Mouse (Mus musculus): ENCODE results near the gene Vwf. TPM values are rescaled to one million over a fixed set of nuclear protein-coding genes. Genes with fewer than 3 reads are reported as not detected.
A peak's percentile ranks its signal among the peaks of the same experiment; 100 is the strongest.

The Vwf gene
- polyA plus RNA-seq, 1 experiment from 2014 or later: 5.1 TPM

DNA sequence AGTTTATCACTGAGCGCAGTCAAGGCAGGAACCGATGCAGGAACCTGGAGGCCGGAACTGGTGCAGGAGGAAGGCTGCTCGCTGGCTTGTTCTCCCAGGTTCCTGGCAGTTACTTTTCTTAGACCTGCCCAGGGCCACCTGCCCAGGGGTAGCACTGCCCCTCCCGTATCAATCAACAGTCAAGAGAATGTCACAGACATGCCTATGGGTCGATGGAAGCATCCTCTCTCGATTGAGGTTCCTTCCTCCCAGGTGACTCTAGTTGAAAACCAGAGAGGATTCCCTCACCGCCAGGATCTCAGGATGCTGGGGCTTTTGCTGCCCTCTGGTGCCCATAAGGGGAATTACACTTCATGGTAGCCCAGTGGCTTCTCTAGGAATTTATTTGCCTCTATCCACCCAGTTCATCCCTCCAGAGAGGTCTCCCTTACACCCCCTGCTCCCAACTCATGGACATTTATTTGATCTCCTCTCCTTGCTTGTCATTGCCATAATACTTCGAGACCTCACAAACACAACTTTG lies 53.5 kb downstream of the Vwf start:
- H3K9ac ChIP-seq (replicated peaks): no peak overlapping the region
- no peak overlapping the region for H3K4me2 ChIP-seq
- no peaks in the 10 kb centered on the region for H3K36me3 ChIP-seq
- H3K27ac ChIP-seq: no peak overlapping the region
- H3K9me3 ChIP-seq: no peaks in the 10 kb centered on the region
- ATAC-seq (ENCODE audit: insufficient number of reproducible peaks, insufficient read depth, low FRiP score, low TSS enrichment, low read depth): no peak
- H3K27me3 ChIP-seq: peaks cover 9% of the 10 kb centered on the region
- H3K4me3 ChIP-seq (replicated peaks): no peak overlapping the region
- WGBS: 43% methylated on average over 9 of the region's 9 CpGs
- peaks cover 14% of the 10 kb centered on the region for H3K4me1 ChIP-seq (replicated peaks)

GRCm38 (mm10) chr6:125600669-125601068 lies 54.1 kb downstream of the Vwf start:
- ATAC-seq (ENCODE audit: insufficient number of reproducible peaks, insufficient read depth, low FRiP score, low TSS enrichment, low read depth): no peak
- Histone ChIP-seq H3K4me3 (replicated peaks) (no peak overlapping the region), H3K27me3 (peaks cover 9% of the 10 kb centered on the region), H3K4me2 (no peak overlapping the region), H3K9me3 (no peaks in the 10 kb centered on the region), H3K27ac (no peak overlapping the region), H3K9ac (replicated peaks) (no peak overlapping the region), H3K36me3 (no peaks in the 10 kb centered on the region), H3K4me1 (replicated peaks) (peaks cover 14% of the 10 kb centered on the region)
- 76% methylated on average over 8 of the region's 8 CpGs for WGBS

DNA sequence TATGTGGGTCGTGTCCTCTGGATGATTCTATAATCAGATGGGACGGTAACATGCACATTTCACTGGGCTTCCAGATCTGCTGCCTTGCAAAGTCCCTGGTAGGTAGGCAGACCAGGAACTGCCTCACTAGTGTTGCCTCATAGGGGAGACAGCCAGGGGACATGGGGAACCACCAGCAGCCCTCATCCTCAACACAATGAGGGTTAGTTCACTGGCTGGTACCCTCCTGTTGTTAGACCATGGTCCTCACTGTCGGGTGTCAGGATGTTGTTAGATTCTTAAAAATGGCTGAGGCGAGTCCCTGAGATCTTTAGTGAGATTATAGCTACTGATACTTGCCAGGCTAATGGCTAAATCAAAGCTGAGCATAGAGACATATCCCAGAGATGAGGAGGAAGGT lies 54.6 kb downstream of the Vwf start:
- Histone ChIP-seq H3K27me3 (peaks cover 9% of the 10 kb centered on the region), H3K4me2 (no peak overlapping the region), H3K9ac (replicated peaks) (no peak overlapping the region), H3K27ac (no peak overlapping the region), H3K4me3 (replicated peaks) (no peak overlapping the region), H3K9me3 (no peaks in the 10 kb centered on the region), H3K36me3 (no peaks in the 10 kb centered on the region), H3K4me1 (replicated peaks) (peaks cover 14% of the 10 kb centered on the region)
- 65% methylated on average over 4 of the region's 4 CpGs for whole genome bisulfite sequencing
- ATAC-seq (ENCODE audit: insufficient number of reproducible peaks, insufficient read depth, low FRiP score, low TSS enrichment, low read depth): no peak

DNA sequence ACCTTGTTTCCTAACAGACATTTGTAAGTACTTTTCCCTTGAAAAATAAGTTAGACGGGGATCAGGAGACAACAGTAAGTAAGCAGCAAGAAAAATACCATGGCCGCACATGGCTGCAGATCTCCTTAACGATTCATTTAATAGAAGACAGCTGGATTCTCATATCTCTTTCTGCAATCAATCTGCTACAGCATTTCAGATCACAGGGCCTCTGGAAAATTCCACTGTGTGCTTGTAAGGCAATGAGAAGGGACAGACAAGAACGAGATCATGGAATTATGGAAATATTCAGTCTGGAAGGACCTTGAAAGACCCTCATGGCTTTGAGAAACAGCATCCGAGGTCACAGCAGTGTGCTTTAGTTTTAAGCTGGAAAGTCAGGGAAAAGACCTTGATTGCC lies 55.2 kb downstream of the Vwf start:
- H3K9ac ChIP-seq (replicated peaks): no peak overlapping the region
- H3K9me3 ChIP-seq: no peaks in the 10 kb centered on the region
- no peaks in the 10 kb centered on the region for H3K36me3 ChIP-seq
- H3K27me3 ChIP-seq: peaks cover 9% of the 10 kb centered on the region
- H3K4me3 ChIP-seq (replicated peaks): no peak overlapping the region
- WGBS: 49% methylated on average over 5 of the region's 5 CpGs
- no peak for ATAC-seq (ENCODE audit: insufficient number of reproducible peaks, insufficient read depth, low FRiP score, low TSS enrichment, low read depth)
- no peak overlapping the region for H3K27ac ChIP-seq
- H3K4me1 ChIP-seq (replicated peaks): peaks cover 14% of the 10 kb centered on the region
- H3K4me2 ChIP-seq: no peak overlapping the region

DNA sequence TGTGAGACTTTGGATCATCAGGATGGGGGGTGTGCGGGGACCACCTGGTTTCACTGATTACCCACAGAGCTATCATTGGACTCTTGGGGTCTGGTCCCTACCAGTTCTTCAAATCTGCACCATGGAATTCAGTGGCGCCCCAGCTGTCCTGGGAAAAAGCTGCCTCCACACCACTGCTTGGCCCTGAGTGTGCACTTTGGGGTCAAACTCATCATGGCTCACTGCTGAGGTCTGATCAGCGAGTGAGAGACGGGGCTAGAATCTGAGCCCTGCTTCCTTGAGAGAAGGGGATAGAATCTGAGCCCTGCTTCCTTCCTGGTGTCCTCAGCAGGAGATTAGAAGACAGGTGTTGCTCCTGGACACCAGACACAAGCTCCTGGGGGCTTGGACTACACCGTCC lies 55.8 kb downstream of the Vwf start:
- H3K27me3 ChIP-seq: peaks cover 14% of the 10 kb centered on the region
- H3K4me2 ChIP-seq: no peak overlapping the region
- no peak overlapping the region for H3K9ac ChIP-seq (replicated peaks)
- H3K4me1 ChIP-seq (replicated peaks): peaks cover 14% of the 10 kb centered on the region
- ATAC-seq (ENCODE audit: insufficient number of reproducible peaks, insufficient read depth, low FRiP score, low TSS enrichment, low read depth): no peak
- WGBS: 79% methylated on average over 5 of the region's 5 CpGs
- no peak overlapping the region for H3K27ac ChIP-seq
- no peak overlapping the region for H3K4me3 ChIP-seq (replicated peaks)
- H3K36me3 ChIP-seq: no peaks in the 10 kb centered on the region
- no peaks in the 10 kb centered on the region for H3K9me3 ChIP-seq

DNA sequence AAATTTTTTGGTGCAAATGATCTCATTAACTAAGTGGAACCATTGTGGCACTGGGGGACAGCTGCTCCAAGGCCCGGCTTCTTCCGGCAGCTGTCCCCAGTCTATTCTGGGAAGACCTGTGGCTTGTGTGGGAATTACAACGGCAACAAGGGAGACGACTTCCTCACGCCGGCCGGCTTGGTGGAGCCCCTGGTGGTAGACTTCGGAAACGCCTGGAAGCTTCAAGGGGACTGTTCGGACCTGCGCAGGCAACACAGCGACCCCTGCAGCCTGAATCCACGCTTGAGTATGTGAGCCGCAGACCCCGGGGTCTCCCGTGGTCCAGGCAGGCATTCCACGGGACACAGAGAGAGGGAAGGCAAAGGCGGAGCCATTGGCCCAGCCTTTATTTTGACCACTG lies 56.7 kb downstream of the Vwf start:
- Histone ChIP-seq H3K4me3 (replicated peaks) (no peak overlapping the region; the same call in 1 of the 2 replicates), H3K9ac (replicated peaks) (no peak overlapping the region), H3K4me2 (peak overlapping the region; percentile 40), H3K9me3 (no peaks in the 10 kb centered on the region), H3K27ac (no peak overlapping the region), H3K4me1 (replicated peaks) (peaks cover 14% of the 10 kb centered on the region), H3K36me3 (no peaks in the 10 kb centered on the region), H3K27me3 (peaks cover 22% of the 10 kb centered on the region)
- ATAC-seq (ENCODE audit: insufficient number of reproducible peaks, insufficient read depth, low FRiP score, low TSS enrichment, low read depth): no peak
- WGBS: 7% methylated on average over 18 of the region's 18 CpGs

DNA sequence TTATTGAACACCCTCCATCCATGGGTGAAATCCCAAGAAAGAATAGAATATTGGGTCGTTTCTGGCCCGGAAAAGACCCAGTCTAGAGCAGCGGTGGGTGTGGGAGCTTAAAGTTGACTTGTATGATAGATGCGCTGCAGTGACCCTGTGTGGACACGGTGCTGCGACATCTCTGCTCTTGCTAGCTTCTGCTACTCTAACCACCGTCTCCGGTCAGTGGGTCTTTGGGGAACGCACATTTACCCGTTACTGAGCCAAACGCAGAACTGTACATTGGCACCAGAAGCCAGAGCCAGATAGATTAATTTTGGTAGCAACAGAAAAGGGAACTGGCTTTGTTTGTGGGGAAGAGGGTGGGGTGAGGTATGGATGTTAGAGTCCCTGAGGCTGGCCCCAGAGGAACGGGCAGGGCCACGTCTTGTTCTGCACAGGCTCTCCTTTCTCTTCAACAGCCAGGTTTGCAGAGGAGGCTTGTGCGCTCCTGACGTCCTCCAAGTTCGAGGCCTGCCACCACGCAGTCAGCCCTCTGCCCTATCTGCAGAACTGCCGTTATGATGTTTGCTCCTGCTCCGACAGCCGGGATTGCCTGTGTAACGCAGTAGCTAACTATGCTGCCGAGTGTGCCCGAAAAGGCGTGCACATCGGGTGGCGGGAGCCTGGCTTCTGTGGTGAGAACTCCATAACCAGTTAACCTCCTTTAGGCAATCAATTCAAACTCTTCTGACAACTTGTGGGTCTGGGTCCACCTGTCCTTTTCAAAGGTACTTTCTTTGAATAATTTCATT lies 57.3 kb downstream of the Vwf start:
- Histone ChIP-seq H3K27ac (no peak overlapping the region), H3K9me3 (no peaks in the 10 kb centered on the region), H3K4me2 (peak overlapping the region; percentile 40; the same call in 1 of the 2 replicates), H3K36me3 (no peaks in the 10 kb centered on the region), H3K27me3 (peaks cover 23% of the 10 kb centered on the region), H3K4me1 (replicated peaks) (peaks cover 14% of the 10 kb centered on the region), H3K9ac (replicated peaks) (no peak overlapping the region), H3K4me3 (replicated peaks) (no peak overlapping the region)
- no peak for ATAC-seq (ENCODE audit: insufficient number of reproducible peaks, insufficient read depth, low FRiP score, low TSS enrichment, low read depth)
- 80% methylated on average over 26 of the region's 26 CpGs for WGBS

GRCm38 (mm10) chr6:125604463-125605191 lies 58.1 kb downstream of the Vwf start:
- H3K4me3 ChIP-seq (replicated peaks): no peak overlapping the region
- 28% methylated on average over 9 of the region's 9 CpGs for WGBS
- H3K36me3 ChIP-seq: no peaks in the 10 kb centered on the region
- H3K27ac ChIP-seq: no peak overlapping the region
- no peak for ATAC-seq (ENCODE audit: insufficient number of reproducible peaks, insufficient read depth, low FRiP score, low TSS enrichment, low read depth)
- no peak overlapping the region for H3K9ac ChIP-seq (replicated peaks)
- peaks cover 23% of the 10 kb centered on the region for H3K27me3 ChIP-seq
- H3K4me2 ChIP-seq: no peak overlapping the region
- no peaks in the 10 kb centered on the region for H3K9me3 ChIP-seq
- peaks cover 14% of the 10 kb centered on the region for H3K4me1 ChIP-seq (replicated peaks)

GRCm38 (mm10) chr6:125609025-125609424 lies 62.5 kb downstream of the Vwf start:
- 72% methylated on average over 6 of the region's 6 CpGs for WGBS
- no peaks in the 10 kb centered on the region for H3K4me1 ChIP-seq (replicated peaks)
- no peak for ATAC-seq (ENCODE audit: insufficient number of reproducible peaks, insufficient read depth, low FRiP score, low TSS enrichment, low read depth)

GRCm38 (mm10) chr6:125617855-125618254 lies 71.3 kb downstream of the Vwf start:
- ATAC-seq (ENCODE audit: insufficient number of reproducible peaks, insufficient read depth, low FRiP score, low TSS enrichment, low read depth): no peak
- Histone ChIP-seq H3K9ac (replicated peaks) (no peak overlapping the region), H3K9me3 (no peaks in the 10 kb centered on the region), H3K4me3 (replicated peaks) (no peak overlapping the region), H3K27ac (no peak overlapping the region), H3K36me3 (no peaks in the 10 kb centered on the region), H3K4me1 (replicated peaks) (no peaks in the 10 kb centered on the region), H3K4me2 (no peak overlapping the region), H3K27me3 (peaks cover 5% of the 10 kb centered on the region; the same call in 1 of the 2 replicates)
- WGBS: 96% methylated on average over 1 of the region's 1 CpGs

More at GRCm38 (mm10) chr6:125609025-125609424, 62.5 kb downstream of the Vwf start:
- H3K36me3 ChIP-seq: no peaks in the 10 kb centered on the region
- no peak overlapping the region for H3K27ac ChIP-seq
- peaks cover 14% of the 10 kb centered on the region for H3K27me3 ChIP-seq
- H3K4me2 ChIP-seq: no peak overlapping the region
- H3K4me3 ChIP-seq (replicated peaks): no peak overlapping the region
- no peak overlapping the region for H3K9ac ChIP-seq (replicated peaks)
- H3K9me3 ChIP-seq: no peaks in the 10 kb centered on the region

DNA sequence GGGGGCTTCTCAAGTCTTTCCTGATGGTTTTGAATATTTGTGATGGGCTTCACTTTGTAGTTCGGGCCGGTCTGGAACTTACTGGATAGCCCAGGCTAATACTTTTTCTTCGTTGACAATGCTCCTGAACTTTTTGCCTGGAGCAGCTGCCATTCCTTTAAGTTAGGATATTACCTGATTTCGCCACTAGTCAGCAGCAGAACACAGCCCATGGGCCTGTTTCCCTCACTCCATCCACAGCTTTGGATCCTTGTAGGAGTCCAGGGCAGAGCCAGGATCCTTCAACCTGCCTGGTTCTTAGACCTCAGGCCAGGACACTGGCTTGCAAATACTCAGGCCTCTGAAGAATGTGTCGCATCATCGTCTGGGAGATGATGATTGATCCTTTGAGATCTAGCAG lies 74.2 kb downstream of the Vwf start:
- Histone ChIP-seq H3K27me3 (peaks cover 5% of the 10 kb centered on the region; the same call in 1 of the 2 replicates), H3K27ac (no peak overlapping the region), H3K4me1 (replicated peaks) (no peaks in the 10 kb centered on the region), H3K9me3 (no peaks in the 10 kb centered on the region), H3K4me3 (replicated peaks) (no peak overlapping the region), H3K9ac (replicated peaks) (no peak overlapping the region), H3K4me2 (no peak overlapping the region), H3K36me3 (no peaks in the 10 kb centered on the region)
- ATAC-seq (ENCODE audit: insufficient number of reproducible peaks, insufficient read depth, low FRiP score, low TSS enrichment, low read depth): peak; percentile 55; the same call in 1 of the 2 replicates
- 45% methylated on average over 6 of the region's 6 CpGs for WGBS
